Mouse (Mus musculus) heart, embryonic 13.5 days (tissue): ENCODE results near the gene 2810004N23Rik. TPM values are rescaled to one million over a fixed set of nuclear protein-coding genes. Genes with fewer than 3 reads are reported as not detected.

Experiments
- ATAC-seq: fragments of 200-750 bp; cut with Nextera tagmentation; 2 replicates; pipeline ENCODE4 v1.8.0; 2017; ENCODE audit warnings: moderate TSS enrichment; ENCODE audit not compliant: insufficient number of reproducible peaks, low FRiP score, low TSS enrichment; ENCODE audit errors: extremely low read depth
- H3K27ac ChIP-seq: fragments of 300-500 bp; sonication (generic); replicated peaks from 2 replicates; pipeline ENCODE4 v1.5.1; 2015; ENCODE audit warnings: moderate library complexity, mild to moderate bottlenecking, inconsistent platforms
- H3K27me3 ChIP-seq: fragments of 300-500 bp; sonication (generic); replicated peaks from 2 replicates; pipeline ENCODE4 v1.6.1; 2015; ENCODE audit warnings: mild to moderate bottlenecking, inconsistent platforms
- H3K36me3 ChIP-seq: fragments of 300-500 bp; sonication (generic); 2 replicates; pipeline ENCODE4 v1.6.1; 2015; ENCODE audit warnings: mild to moderate bottlenecking, inconsistent platforms
- H3K4me1 ChIP-seq: fragments of 300-500 bp; sonication (generic); 2 replicates; pipeline ENCODE4 v1.6.1; 2015; ENCODE audit warnings: inconsistent platforms
- H3K4me2 ChIP-seq: fragments of 300-500 bp; sonication (generic); 2 replicates; pipeline ENCODE4 v1.6.1; 2015; ENCODE audit warnings: inconsistent platforms, mild to moderate bottlenecking, moderate library complexity
- H3K4me3 ChIP-seq: fragments of 300-500 bp; sonication (generic); 2 replicates; pipeline ENCODE4 v1.5.1; 2015; ENCODE audit warnings: moderate library complexity, mild to moderate bottlenecking, inconsistent platforms
- H3K9ac ChIP-seq: fragments of 300-500 bp; sonication (generic); 2 replicates; pipeline ENCODE4 v1.6.1; 2015; ENCODE audit warnings: inconsistent platforms, mild to moderate bottlenecking, moderate library complexity
- H3K9me3 ChIP-seq: fragments of 300-500 bp; sonication (generic); 2 replicates; pipeline ENCODE4 v1.6.1; 2016; ENCODE audit warnings: inconsistent platforms
- WGBS: fragments of 180-500 bp; shearing (Covaris S2); methylation state at CpG from one replicate; pipeline ENCODE4 v1.1.7; 2015; ENCODE audit warnings: mixed read lengths; 5-methylcytosine and 5-hydroxymethylcytosine counted together
- polyA plus RNA-seq: library from polyadenylated mRNA; unstranded; fragments of >200 nt; fragmentation: Nextera tagmentation; extraction: Ambion mirVana; gene quantifications from 2 replicates; pipeline ENCODE4 v1.2.1, GENCODE M21; 2015

2810004N23Rik gene
- polyA plus RNA-seq, 1 experiment from 2014 or later = 47.8 TPM

DNA sequence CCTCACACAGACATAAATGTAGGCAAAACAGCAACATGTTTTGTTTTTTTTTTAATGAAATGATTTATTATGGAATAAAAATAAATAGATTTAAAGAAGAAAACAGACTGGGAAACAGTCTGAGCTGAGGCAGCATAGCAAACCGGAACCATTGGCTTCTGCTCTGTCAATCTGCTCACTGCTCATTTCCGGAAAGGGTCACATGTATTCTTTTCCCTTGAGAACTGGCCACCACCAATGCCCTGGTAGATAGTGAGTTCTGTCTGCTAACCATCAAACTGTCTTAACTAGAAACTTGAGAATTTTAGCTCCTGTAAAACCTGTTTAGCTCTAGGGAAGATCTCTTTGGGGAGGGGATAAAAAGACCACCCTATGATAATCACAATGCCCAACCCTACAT lies 26.0 kb downstream of the 2810004N23Rik start:
- H3K9ac ChIP-seq = no peak overlapping the region
- 58% methylated on average over 2 of the region's 2 CpGs for WGBS
- H3K27me3 ChIP-seq = no peaks in the 10 kb centered on the region
- peaks cover 47% of the 10 kb centered on the region for H3K36me3 ChIP-seq
- no peak for ATAC-seq
- no peak overlapping the region for H3K4me3 ChIP-seq
- no peak overlapping the region for H3K4me2 ChIP-seq
- peaks cover 24% of the 10 kb centered on the region for H3K4me1 ChIP-seq
- no peak overlapping the region for H3K27ac ChIP-seq
- H3K9me3 ChIP-seq = no peaks in the 10 kb centered on the region

DNA sequence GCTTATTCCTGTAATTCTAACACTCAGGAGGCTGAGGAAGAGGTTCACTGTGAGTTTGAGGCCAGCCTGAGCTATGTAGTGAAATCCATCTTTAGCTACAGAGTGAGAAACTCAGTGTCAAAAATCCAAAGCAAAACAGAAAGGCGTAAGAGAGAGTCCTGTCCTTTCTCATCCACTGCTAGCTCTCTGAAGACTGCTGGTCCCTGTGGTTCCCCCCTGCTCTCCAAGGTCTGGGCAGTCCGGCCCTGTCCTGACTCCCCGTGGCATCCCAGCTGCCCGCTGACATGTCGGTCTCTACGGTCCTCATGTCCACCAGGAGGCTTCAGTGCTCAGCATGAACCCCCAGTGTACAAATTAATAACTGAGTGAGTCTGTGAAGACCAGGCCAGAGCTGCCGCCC lies 26.6 kb downstream of the 2810004N23Rik start:
- WGBS = 80% methylated on average over 7 of the region's 7 CpGs
- no peak for ATAC-seq

DNA sequence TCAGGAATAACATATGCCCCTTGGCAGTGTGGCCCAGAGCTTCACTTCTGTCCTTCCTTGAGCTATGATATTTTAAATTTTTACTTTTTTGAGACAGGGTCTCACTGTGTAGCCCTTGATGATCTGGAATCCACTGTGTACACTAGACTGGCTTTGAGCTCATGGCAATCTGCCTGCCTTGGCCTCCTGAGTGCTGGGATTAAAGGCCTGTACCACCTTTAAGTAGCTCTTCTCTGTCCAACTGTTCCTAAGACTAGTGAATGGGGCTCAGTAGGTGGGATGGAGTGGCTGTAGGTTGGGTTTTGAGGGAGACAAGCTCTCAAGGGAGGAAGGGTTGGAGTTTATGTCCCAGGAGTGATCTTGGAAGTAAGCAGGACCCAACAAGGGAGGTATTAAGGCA lies 27.1 kb downstream of the 2810004N23Rik start:
- Histone ChIP-seq H3K4me2 (no peak overlapping the region), H3K9ac (no peak overlapping the region), H3K4me3 (no peak overlapping the region), H3K27me3 (no peaks in the 10 kb centered on the region), H3K4me1 (peaks cover 24% of the 10 kb centered on the region), H3K36me3 (peaks cover 37% of the 10 kb centered on the region), H3K27ac (no peak overlapping the region), H3K9me3 (no peaks in the 10 kb centered on the region)
- ATAC-seq = no peak

More for the DNA sequence above, 26.6 kb downstream of the 2810004N23Rik start:
- H3K9ac ChIP-seq = no peak overlapping the region
- H3K36me3 ChIP-seq = peaks cover 41% of the 10 kb centered on the region
- no peak overlapping the region for H3K4me3 ChIP-seq
- H3K4me1 ChIP-seq = peaks cover 24% of the 10 kb centered on the region
- no peak overlapping the region for H3K27ac ChIP-seq
- H3K27me3 ChIP-seq = no peaks in the 10 kb centered on the region
- no peaks in the 10 kb centered on the region for H3K9me3 ChIP-seq
- H3K4me2 ChIP-seq = no peak overlapping the region

DNA sequence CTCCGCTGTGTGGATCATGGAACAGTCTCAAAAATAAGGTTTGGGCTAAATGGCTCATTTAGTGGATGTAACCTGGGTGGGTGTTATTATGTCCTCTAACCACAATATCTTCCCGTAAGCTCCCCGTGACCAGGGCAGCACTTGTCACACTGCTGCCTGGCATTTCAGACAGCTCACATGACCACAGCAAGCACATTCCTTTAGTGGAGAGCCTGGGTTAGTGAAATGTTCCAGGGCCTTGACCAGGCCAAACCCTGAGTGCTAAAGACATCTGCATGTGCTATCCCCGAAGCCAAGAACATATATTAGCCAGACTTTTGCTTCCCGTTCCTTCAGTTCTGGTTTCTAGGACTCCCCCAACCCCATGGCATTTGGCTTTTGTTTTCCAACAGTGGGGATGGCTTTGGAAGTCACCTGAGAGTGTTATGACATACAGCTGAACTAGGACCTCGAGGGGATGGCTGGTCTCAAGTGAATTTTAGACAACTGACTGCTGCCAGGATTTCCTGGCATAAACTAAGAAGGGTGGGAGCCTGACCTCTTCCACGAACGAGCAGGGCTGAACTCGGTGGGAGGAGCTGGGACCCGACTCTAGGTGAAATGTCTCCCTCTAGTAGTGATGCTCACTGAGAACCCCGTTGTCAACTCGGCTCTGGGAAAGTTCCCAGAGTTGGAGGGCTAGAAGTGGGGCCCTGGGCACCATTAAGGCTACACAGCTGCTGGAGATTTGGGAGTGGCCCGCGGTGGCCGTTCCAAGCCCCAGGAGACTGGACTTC lies 29.3 kb downstream of the 2810004N23Rik start:
- Histone ChIP-seq H3K4me2 (peak overlapping the region; percentile 46), H3K27me3 (peaks cover 5% of the 10 kb centered on the region; the same call in 1 of the 2 replicates), H3K36me3 (peaks cover 14% of the 10 kb centered on the region), H3K9me3 (no peaks in the 10 kb centered on the region), H3K4me1 (peaks cover 20% of the 10 kb centered on the region), H3K27ac (peak overlapping the region; percentile 61), H3K9ac (0 out of 2 replicates have a peak overlapping the region, but pooled peaks have one; percentile 13), H3K4me3 (0 out of 2 replicates have a peak overlapping the region, but pooled peaks have one; percentile 1)
- 0 out of 2 replicates have a peak, but pooled peaks have one; percentile 9 for ATAC-seq
- WGBS = 28% methylated on average over 15 of the region's 15 CpGs

DNA sequence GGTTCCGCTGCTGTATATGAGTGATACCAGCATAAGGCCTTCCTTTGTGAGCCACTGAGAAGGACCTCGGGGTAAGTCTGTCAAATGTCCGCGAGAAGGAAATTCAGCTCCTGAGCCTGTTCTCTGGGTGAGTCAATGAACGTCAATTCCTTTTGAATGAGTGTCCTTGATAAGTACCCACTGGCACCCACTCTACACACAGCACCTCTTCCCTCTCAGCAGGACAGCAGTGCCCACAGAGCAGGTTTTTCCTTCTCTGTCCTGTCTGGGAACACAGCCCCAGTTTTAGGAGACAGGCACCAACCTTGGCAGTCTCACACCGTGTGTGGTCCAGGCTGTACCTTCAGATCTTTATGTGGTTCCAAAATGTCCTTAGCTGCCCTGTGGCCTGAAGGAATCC lies 31.0 kb downstream of the 2810004N23Rik start:
- H3K27ac ChIP-seq = no peak overlapping the region
- 74% methylated on average over 6 of the region's 6 CpGs for WGBS

DNA sequence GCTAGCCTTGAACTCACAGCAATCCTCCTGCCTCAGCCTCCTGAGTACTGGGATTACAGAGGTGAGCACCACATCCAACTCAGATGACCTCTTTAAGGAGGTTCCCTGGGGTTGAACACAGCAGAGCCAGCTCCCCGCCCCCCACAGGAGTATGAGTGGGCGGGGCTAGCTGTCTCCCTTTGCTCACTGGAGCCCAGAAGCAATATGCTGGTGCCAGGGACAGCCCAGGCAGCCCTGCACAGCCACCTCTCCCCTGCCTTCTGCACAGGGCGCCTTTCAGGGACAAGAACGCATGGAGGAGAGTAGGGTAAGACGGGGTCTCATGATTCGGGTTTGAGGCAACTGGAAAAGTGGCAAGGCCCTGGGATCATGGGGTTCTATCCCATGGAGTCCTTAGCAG lies 31.4 kb downstream of the 2810004N23Rik start:
- Histone ChIP-seq H3K4me2 (no peak overlapping the region), H3K4me3 (no peak overlapping the region), H3K9me3 (no peaks in the 10 kb centered on the region), H3K27me3 (peaks cover 23% of the 10 kb centered on the region; the same call in 1 of the 2 replicates), H3K9ac (no peak overlapping the region), H3K36me3 (no peaks in the 10 kb centered on the region), H3K4me1 (peaks cover 27% of the 10 kb centered on the region), H3K27ac (no peak overlapping the region)
- 74% methylated on average over 6 of the region's 6 CpGs for WGBS
- no peak for ATAC-seq

More for the DNA sequence above, 31.0 kb downstream of the 2810004N23Rik start:
- peaks cover 24% of the 10 kb centered on the region for H3K4me1 ChIP-seq
- H3K9ac ChIP-seq = no peak overlapping the region
- H3K27me3 ChIP-seq = peaks cover 19% of the 10 kb centered on the region; the same call in 1 of the 2 replicates
- no peak for ATAC-seq
- no peaks in the 10 kb centered on the region for H3K9me3 ChIP-seq
- H3K4me3 ChIP-seq = no peak overlapping the region
- H3K4me2 ChIP-seq = no peak overlapping the region
- H3K36me3 ChIP-seq = no peaks in the 10 kb centered on the region

DNA sequence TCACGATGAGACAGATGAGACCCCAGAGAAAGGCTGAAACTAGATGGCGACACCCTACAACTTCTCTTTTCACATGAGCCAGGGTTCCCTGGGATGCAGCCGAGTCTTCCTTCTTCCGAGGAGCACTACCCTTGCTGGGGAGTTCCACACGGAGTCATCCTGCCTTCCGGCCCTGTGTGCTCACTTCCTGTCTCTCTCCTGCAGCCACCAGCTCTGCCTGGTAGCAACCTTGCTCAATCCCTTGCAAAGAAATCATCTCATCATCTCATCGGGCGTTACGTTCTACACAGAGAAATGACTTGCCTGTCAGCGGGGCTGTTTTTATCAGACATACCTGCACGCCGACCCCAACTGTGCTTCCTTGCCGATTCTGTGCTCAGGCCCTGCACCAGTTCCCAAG lies 32.9 kb downstream of the 2810004N23Rik start:
- H3K27me3 ChIP-seq = peaks cover 28% of the 10 kb centered on the region; the same call in 1 of the 2 replicates
- H3K9ac ChIP-seq = no peak overlapping the region
- H3K27ac ChIP-seq = no peak overlapping the region
- H3K9me3 ChIP-seq = no peaks in the 10 kb centered on the region
- H3K4me2 ChIP-seq = no peak overlapping the region
- no peak for ATAC-seq
- 67% methylated on average over 13 of the region's 13 CpGs for WGBS
- no peaks in the 10 kb centered on the region for H3K36me3 ChIP-seq
- no peak overlapping the region for H3K4me3 ChIP-seq
- H3K4me1 ChIP-seq = peaks cover 27% of the 10 kb centered on the region

DNA sequence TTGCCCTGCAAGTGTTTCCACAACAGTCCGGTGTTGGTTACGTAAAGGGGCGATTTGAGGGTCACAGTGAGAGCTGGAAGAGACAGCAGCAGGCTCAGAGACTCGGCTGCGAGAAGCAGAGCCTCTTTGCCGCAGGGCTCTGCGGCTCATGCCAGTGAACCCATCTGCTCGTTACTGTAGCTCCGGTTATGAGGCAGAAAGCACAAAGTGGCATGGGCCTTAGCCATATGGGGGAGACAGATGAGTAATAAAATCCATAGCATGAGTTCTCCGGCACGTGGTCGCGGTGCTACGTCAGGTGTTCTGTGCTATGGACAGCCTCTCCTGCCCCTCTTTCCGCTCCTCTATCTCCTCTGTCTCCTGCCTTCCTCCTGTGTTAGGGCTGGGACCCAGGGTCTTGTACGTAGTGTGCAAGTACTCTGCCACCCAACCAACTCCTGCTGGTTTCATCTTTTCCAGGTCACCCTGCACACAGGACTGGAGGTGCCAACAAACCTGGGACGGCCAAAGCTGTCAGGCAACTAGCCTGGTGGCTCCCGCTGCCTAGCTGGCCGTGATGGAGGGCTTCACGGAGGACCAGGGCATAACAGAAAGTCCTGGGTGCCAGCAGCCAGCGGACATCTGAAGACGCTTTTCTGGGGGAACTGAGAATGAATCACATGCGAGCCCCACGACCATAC lies 34.2 kb downstream of the 2810004N23Rik start:
- Histone ChIP-seq H3K27ac (no peak overlapping the region), H3K4me3 (no peak overlapping the region), H3K36me3 (no peaks in the 10 kb centered on the region), H3K4me1 (peaks cover 19% of the 10 kb centered on the region), H3K4me2 (no peak overlapping the region), H3K27me3 (peaks cover 28% of the 10 kb centered on the region; the same call in 1 of the 2 replicates), H3K9me3 (no peaks in the 10 kb centered on the region), H3K9ac (no peak overlapping the region)
- no peak for ATAC-seq
- WGBS = 77% methylated on average over 24 of the region's 24 CpGs

DNA sequence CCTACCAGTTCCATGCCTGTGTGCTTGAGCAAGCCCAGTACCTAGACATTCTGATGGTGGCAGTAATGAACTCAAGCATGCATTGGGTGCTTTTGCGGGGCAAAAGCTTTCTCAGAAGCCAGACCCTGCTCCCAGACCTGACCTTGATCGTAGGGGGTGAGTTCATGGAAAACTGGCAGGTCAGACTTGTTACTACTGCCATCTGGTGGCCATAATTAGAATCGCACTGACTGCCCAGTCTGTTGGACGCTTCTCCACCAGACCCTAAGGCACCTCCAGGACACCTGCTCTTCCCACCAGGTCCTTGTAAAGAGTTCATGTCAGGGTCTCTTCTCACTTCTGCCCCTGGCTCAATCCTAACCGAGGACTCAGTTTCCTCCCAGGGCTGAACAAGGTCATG lies 35.5 kb downstream of the 2810004N23Rik start:
- WGBS = 2% methylated on average over 5 of the region's 5 CpGs
- H3K4me3 ChIP-seq = no peak overlapping the region
- H3K27ac ChIP-seq = no peak overlapping the region
- H3K27me3 ChIP-seq = peaks cover 35% of the 10 kb centered on the region; the same call in 1 of the 2 replicates
- ATAC-seq = no peak
- peaks cover 10% of the 10 kb centered on the region for H3K4me1 ChIP-seq
- no peaks in the 10 kb centered on the region for H3K9me3 ChIP-seq
- H3K4me2 ChIP-seq = no peak overlapping the region
- no peak overlapping the region for H3K9ac ChIP-seq
- no peaks in the 10 kb centered on the region for H3K36me3 ChIP-seq

DNA sequence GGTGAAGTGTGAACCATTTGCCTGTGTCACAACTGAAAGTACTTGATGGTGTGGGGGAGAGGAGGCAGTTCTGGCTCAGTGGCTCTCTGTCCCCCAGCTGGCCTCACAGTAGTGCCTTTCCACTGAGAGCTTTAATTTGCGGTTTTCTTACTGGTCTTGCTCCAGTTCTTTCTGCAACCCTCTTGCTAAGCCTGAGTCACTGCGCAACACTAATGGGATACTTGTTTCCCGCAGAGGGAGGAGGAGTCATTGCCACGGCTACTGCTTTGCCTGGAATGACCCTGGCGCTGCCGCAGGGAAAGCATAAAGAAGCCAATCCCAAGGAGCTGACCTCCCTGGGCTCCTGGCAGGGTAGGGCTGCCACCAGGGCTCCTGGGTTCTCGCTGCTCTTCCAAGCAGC lies 36.3 kb downstream of the 2810004N23Rik start:
- Histone ChIP-seq H3K4me3 (no peak overlapping the region), H3K27me3 (peaks cover 37% of the 10 kb centered on the region; the same call in 1 of the 2 replicates), H3K27ac (no peak overlapping the region), H3K36me3 (no peaks in the 10 kb centered on the region), H3K4me1 (peaks cover 6% of the 10 kb centered on the region), H3K4me2 (no peak overlapping the region), H3K9ac (peak overlapping the region; percentile 24; the same call in 1 of the 2 replicates), H3K9me3 (no peaks in the 10 kb centered on the region)
- 35% methylated on average over 7 of the region's 7 CpGs for WGBS
- no peak for ATAC-seq

DNA sequence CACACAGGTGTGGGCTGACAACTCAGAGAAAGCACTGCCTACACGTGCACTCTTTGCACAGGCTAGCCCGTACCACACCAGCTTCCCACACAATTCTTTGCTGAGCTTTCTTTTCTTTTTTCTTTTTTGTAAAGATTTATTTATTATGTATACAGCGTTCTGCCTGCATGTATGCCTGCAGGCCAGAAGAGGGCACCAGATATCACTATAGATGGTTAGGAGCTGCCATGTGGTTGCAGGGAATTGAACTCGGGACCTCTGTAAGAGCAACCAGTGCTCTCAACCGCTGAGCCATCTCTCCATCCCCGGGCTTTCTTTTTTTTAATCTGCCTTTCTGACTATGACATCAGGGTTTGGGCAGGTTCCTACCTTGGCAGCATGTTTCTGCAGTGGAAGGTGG lies 39.4 kb downstream of the 2810004N23Rik start:
- no peaks in the 10 kb centered on the region for H3K9me3 ChIP-seq
- H3K4me3 ChIP-seq = no peak overlapping the region
- peaks cover 38% of the 10 kb centered on the region; the same call in 1 of the 2 replicates for H3K27me3 ChIP-seq
- no peak overlapping the region for H3K27ac ChIP-seq
- peaks cover 12% of the 10 kb centered on the region for H3K4me1 ChIP-seq
- ATAC-seq = no peak
- no peak overlapping the region for H3K9ac ChIP-seq
- H3K36me3 ChIP-seq = no peaks in the 10 kb centered on the region
- WGBS = 70% methylated on average over 6 of the region's 6 CpGs
- no peak overlapping the region for H3K4me2 ChIP-seq
